Mouse (Mus musculus): Measurements from ENCODE around the gene Nostrin.

Nostrin gene

DNA sequence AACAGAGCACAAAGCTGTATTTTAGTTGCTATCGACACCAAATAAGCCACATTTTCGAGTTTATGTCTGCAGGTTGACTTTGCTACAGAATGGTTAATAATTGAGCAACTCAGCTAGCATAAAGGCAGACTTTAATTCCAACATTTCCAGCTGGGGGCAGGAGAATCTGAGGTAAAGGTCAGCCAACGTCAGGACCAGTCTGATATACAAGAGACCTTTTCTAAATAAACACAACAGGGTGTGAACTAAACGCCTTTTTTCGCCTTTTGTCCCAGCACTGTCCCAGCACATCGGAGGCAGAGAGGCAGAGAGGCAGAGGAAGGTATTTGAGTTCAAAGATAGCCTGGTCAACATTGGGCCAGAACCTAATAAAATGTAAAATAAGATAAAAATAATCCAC lies 69.6 kb downstream of the Nostrin start:
- no peak for DNase-seq (ENCODE audit: low spot score)

DNA sequence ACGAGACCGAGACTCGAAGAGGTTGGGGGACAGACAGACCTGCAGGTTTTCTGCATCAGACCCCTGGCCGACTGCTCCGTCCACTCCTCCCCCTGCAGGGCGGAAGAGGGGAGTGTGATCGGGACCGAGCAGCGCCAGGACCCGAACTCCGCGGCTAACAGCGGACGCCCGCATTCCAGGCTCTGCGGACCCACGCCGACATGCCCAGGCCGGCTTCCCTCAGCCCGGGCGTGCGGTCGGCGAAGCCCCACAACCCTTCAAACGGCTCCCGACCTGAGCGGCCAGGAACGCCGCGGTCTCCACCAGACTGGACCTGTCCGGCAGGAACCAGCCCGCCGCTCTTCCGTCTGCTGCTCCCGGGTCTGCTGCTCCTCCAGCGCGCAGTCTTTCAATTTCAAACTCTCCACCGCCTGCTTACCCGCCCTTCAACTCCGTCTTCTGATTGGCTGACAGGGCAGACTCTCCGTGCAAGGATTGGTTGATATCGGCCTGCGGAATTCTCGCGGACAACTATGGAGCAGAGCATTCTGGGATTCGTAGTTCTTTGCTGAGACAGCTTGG lies 70.3 kb downstream of the Nostrin start, which contains the start of gene Spc25:
Gene Spc25, minus strand, starts transcription at position 404 of the 561 bp plus-strand sequence.
- DNase-seq (ENCODE audit: low spot score), result peak; percentile 90

DNA sequence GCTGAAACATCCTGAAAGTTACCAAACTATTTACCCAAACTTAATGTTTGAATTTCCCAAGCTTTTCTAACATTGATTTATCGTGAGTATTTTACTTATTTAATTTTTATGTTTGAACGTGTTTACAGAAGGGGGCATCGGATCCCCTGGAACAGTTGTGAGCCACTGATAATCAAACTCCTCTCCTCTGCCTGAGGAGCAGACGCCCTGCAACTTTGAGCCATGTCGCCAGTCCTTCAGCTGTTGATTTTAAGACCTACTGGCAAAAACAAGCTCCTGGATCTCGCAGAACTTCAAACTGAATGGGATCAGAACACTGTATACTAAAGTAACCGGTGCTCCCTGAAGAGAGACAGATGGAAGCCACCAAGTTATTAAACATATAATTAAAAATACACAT lies 70.9 kb downstream of the Nostrin start:
- no peak for DNase-seq (ENCODE audit: low spot score)

DNA sequence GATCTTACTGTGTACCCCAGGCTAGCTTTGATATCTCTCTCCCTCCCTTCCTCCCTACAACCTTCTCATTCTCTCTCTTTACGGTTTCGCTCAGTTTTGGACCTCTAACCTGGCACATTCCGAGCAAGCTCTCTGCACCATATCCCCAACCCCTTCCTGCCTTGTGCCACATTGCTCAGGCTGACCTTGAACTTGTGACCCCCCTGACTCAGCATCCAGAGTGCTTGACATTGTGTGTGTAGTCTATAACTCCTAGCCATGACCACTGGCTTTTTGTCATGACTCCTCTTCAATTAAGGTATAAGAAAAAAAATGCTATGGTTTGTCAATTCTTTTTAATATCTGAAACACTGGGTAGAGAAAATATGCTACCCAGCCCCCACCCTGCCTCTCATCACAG lies 74.1 kb downstream of the Nostrin start:
- no peak for DNase-seq (ENCODE audit: low spot score)

DNA sequence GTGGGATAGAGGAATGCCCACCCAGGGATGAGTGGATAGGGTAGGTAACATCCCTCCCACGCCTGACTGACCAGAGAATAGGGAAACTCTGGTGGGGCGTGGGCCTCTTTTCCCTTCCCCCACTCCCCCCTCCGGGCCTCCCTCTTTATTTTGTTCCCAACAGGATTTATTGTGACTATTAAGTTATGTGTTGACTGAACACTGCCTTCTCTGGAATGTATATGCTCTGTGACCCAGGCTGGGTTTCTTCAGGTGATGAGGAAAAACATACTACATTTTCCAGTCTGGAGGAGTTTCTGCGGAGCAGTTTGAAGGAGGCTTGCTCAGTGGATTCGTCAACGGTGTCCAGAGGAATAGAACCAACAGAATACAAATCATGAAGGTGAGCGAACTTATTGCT lies 75.2 kb downstream of the Nostrin start, which contains the start of gene G6pc2:
Gene G6pc2, plus strand, starts transcription at position 301 of the 400 bp plus-strand sequence.
- no peak for DNase-seq (ENCODE audit: low spot score)

DNA sequence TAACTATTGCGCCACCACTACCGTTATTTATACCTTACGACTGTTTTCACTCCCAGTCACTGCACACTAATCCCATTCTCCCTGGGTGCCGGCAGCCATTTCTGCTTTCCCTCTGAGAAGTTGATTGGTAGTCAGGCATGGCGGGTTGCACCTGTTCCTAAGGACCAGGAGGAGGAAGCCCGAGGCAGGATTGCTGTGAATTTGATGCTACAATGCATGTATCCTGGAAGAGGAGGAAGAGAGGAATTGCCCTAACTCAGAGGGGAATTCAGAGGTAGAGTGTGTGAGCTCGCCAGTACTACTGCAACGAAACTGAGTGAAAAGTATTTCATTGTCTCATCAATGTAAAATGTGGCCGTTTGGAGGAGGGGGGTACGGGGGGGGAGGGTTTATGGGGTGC lies 77.1 kb downstream of the Nostrin start:
- no peak for DNase-seq (ENCODE audit: low spot score)

DNA sequence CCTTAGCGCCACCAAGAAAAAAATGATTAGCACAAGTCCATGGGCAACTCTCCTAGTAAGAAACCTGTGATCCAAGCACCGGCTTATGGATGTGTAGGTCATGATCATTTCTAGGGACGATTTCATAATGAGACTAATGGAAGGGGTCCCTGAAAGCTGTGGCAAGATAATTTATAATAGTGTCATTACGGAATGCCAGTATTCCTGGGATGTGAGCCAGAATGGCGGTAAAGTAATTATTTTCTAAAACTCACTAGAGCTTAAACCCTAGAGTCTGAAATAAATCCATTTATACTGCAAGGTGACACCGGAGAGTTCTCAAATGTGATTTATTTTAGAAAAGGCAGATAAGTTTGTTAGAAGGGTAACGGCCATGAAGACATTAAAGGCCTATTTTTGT lies 79.6 kb downstream of the Nostrin start:
- DNase-seq (ENCODE audit: low spot score), result no peak

DNA sequence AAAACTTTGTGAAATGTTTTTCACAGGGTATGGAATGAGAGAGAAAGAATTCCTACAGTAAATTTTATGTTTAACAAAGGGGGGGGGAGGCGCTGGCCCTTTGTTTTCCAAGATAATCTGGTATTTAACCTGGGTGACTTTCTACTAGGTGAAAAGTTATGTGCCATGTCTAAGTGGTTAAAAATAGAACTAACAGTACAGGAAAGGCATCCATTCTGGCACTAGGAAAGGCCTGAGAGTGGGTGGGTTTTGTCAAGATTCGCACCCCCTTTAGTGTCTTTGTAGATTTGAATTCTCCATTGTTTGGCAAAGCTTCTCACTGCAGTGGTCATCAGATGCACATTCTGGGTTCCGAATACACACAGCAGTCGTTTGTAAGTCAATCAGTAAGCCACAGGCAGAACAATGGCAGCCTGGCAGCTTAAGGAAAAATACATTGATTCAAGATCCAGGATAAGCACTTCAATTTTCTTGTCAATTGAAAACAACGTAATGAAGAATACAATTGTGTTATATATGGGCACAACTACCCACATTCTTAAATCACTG lies 86.3 kb downstream of the Nostrin start:
- no peak for DNase-seq (ENCODE audit: low spot score)

DNA sequence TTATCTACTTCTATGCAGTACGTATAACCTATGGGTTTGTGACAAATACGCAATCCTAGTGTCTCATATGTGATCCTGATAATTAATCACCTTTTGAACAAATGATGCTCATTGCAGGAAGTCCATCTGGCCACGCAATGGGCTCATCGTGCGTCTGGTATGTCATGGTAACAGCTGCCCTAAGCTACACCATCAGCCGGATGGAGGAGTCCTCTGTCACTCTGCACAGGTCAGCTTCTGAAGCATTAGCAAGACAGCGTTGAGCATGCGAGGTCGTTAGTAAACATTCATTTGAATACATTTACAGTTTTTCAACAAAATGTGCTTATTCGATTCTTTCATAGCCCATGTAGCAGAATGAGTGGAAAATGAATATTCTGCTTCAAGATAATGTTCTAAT lies 87.2 kb downstream of the Nostrin start:
- DNase-seq (ENCODE audit: low spot score), result no peak

DNA sequence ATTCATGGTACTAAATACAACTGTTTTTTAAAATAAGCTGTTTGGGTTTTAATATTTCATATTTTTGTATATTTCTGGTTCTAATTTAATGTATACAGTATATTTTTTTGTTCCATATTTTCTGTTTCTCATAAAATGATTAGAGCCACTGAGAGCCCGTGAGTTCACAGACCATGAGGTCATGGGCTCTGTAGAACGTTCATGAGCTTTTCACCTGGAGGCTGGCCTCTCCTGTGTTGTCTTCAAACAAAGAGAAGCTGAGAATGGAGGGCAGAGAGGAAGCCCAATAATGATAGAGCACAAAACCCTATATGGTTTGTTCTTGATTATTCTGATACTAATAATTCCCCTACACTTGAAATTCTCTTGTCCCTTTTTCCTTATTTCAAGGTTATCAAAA lies 89.1 kb downstream of the Nostrin start:
- no peak for DNase-seq (ENCODE audit: low spot score)

DNA sequence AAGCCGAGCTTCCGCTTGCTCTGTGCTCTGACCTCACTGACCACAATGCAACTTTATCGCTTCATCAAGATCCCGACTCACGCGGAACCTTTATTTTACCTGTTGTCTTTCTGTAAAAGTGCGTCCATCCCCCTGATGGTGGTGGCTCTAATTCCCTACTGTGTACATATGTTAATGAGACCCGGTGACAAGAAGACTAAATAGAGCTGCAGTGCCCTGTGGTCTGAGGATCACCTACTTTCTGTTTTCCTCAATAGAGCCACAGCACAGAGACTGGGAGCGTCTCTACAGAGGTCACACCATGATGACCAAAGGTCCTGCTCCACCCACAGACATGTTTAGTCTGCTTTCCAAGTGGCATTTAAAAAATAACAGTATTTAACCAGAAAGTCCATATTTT lies 91.3 kb downstream of the Nostrin start:
- no peak for DNase-seq (ENCODE audit: low spot score)

DNA sequence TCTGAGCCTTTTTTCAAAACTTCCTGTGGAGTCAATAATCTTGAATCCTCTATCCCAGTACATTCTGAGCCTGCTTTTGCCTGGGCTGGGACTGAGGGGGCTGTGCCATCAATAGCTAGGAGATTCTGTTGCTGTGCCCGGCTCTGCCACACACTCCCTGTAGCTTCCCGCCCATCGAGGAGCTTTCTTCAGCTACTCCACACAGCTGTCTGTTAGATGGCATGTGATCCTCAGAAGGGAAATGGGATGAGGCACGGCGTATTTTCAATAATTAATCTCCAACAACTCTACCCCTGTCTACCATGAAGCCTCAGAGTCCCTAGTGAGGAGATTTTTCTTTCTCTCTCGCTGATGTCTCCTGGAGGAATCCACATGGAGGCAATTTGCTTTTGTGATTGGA lies 93.0 kb downstream of the Nostrin start:
- no peak for DNase-seq (ENCODE audit: low spot score)

DNA sequence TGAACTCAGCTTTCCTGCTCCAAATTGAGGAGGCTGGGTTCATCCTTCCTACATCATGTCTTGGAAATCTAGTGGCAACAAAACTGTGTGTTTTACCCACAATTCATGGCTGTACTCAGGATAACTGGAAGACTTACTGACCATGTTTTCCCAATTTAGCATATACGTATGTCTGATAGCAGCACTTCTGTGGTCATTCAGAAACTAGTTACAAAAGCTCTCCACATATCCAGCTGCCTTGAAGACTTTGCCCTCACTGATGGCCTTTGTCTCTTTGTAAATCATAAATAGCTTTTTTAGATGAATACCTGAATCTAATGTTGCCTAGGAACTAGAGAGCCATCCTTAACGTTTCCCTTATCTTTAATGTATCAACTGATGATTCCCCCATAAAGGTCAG lies 94.5 kb downstream of the Nostrin start:
- no peak for DNase-seq (ENCODE audit: low spot score)

DNA sequence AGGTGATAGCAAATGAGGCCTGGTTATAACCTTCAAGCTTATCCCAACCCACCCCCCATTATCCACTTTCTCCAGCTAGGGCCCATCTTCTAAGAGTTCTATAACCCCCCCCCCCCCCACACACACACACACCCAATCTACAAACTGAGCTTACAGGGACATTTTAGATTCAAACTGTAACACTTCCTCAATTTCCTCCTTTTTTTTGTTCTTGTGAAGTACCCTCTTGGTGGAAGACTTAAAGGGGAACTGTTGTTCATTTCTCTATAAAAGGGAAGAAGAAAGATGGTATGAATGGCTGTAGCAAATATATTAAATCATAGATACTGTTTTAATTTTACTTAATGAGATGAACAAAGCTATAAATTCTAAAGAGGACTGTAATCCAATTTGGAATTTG lies 96.5 kb downstream of the Nostrin start:
- no peak for DNase-seq (ENCODE audit: low spot score)

DNA sequence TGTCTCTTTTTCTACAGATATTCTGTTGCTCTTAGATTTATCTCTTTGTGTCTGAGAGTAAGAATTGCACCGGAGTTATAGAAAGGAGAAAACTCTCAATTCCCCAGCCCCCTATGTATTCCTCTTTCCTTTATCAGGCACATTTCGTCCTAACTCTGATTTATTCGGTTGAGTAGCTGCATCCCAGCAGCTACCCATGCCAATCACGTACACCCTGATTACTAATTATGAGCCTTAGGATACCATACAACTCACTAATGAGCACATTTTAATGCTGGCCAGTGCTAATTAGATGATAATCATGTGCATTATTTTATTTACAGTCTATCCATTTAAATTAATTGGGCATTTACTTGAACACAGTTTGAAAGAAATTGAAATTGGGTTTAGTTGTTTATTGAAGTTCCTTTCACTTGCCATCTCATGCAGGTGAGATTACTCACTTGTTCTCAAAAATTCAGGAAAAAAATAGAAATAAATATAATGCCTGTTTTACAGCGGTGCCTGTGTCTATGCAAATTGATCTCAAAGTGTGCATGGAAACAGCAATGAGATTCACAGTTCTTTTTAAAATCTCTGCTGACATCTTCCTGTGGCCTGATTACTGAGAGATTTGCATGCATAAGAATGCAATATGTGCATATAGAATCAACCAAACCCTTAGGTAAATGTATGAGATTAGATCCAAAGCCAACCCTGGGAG lies 99.5 kb downstream of the Nostrin start:
- DNase-seq (ENCODE audit: low spot score), result no peak

Measured in ovary, adult 18-20 months (tissue).